Mouse (Mus musculus) heart, adult 2 months (tissue): ENCODE measurements around the gene Zfp963.

Source experiments
- CTCF ChIP-seq: fragments of 200-600 bp; IDR thresholded peaks from 2 replicates; pipeline ENCODE4 v1.8.1; 2022; ENCODE audit warnings: antibody characterized with exemption, mild to moderate bottlenecking, moderate library complexity
- POLR2A ChIP-seq: fragments of 200-500 bp; IDR thresholded peaks from 2 replicates; pipeline ENCODE4 v1.6.1; 2011; ENCODE audit warnings: mild to moderate bottlenecking, low read depth, low read length, control low read depth; ENCODE audit not compliant: insufficient read depth

DNA sequence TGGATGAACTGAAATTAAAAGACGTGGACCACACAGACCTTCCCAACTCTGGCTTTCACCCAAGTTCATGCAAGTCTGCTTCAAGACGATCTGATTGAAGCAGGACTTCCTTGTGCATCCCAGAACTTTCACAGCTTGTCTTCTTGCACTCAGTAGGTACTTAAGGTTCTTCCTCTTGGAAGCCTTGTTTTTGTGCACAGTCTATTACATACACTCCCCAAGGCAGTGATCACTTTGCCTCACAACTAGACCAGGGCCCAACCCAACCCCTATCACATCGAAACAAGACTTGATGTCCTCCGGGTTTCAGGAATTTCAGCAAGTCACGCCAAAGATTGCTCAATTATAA, 32.6 kb downstream of the Zfp963 start:
- no peak for TF ChIP-seq CTCF
- no peak for TF ChIP-seq POLR2A
